Mouse (Mus musculus) heart, adult 2 months (tissue): ENCODE results near the gene Erich6.

Experiments used
- EP300 ChIP-seq: fragments of 200-500 bp; IDR thresholded peaks from 2 replicates; pipeline ENCODE4 v1.6.1; 2011; ENCODE audit warnings: low read depth, low read length, control low read depth; ENCODE audit not compliant: insufficient read depth
- POLR2A ChIP-seq: fragments of 200-500 bp; IDR thresholded peaks from 2 replicates; pipeline ENCODE4 v1.6.1; 2011; ENCODE audit warnings: mild to moderate bottlenecking, low read depth, low read length, control low read depth; ENCODE audit not compliant: insufficient read depth

DNA sequence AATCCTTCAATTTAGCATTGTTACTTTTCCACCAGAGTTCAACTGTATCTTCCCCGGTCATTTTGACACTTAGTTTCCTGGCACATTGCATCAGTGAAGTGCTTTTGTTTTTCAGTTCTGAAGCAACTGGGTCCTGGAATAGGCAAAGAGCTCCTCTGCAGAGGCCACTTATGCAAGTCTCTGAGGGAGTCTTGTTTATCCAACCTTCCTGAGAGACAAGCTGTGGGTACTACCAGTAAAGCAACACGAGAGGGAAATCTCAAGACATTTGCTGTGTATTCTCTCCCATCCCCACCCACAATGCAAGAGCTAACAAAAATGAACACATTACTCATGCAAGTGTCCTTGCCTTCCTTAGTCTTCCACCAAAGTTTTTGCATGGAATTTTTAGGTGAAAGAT, 5.3 kb downstream of the Erich6 start:
- TF ChIP-seq EP300 (no peak), POLR2A (no peak)
